Mouse (Mus musculus): ENCODE data around the gene Zfp740.

DNA sequence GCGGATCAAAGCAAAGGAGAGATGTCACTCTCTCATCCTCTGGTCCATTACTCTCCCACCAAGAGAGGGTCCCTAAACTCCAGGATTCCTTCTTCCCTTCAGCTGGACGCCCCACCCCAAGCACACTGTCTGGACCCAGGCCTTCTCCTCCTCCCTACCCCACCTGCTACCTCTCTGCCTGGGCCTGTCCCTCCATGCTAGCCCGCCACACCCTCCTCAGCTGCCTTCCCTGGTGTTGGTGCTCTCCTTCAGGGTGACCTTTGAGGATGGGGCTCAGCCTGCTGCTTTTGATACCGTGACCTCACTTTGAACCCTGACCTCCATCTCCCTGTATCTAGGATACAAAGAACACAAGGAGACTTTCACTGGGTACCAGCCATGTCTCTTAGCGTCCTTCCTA lies 47.5 kb downstream of the Zfp740 start:
- TF ChIP-seq CTCF (IDR thresholded peaks at IDR 0.05; ENCODE audit: low read depth) (no peak), EP300 (IDR thresholded peaks at IDR 0.05; ENCODE audit: low read depth) (no peak)
